Mouse (Mus musculus) skeletal muscle tissue, postnatal 0 days (tissue): ENCODE measurements around the gene Ctdsp1. TPM values are rescaled to one million over a fixed set of nuclear protein-coding genes. Genes with fewer than 3 reads are reported as not detected.

ENCODE experiments used
- microRNA counts: library from miRNA; unstranded; fragments of <30 nt; microRNA quantifications from one replicate; lab custom pipeline; 2015
- microRNA-seq, 2 experiments: library from miRNA; unstranded; fragments of <30 nt; microRNA quantifications; one replicate each; pipeline ENCODE4; 2016
- polyA plus RNA-seq: library from polyadenylated mRNA; unstranded; fragments of >200 nt; fragmentation: Nextera tagmentation; extraction: Ambion mirVana; gene quantifications from 2 replicates; pipeline ENCODE4 v1.2.1, GENCODE M21; 2015

The Ctdsp1 gene
- 45.5 and 48.2 TPM in 2 replicates for polyA plus RNA-seq

GRCm38 (mm10) chr1:74390924-74391748 lies at the start of gene Ctdsp1:
Ctdsp1 (plus strand) TSS chr1:74391509.

GRCm38 (mm10) chr1:74361812-74362211 lies 29.5 kb upstream of the Ctdsp1 start, which contains the start of gene Catip:
Catip (plus strand) TSS chr1:74362108.

GRCm38 (mm10) chr1:74374980-74375379 lies 16.3 kb upstream of the Ctdsp1 start, which contains the start of gene Slc11a1:
Slc11a1 (plus strand) TSS chr1:74375195.

GRCm38 (mm10) chr1:74408589-74409504 lies 17.5 kb downstream of the Ctdsp1 start, which contains the start of gene Vil1:
Vil1 (plus strand) TSS chr1:74409376.

MicroRNAs within 50 kb of the gene (microRNA counts, 519-probe panel; counts per million panel counts)
- 4,623 counts per million, percentile 84 among the panel's probes with 10 or more counts for microRNA mmu-miR-26b (lab: Ali Mortazavi, UCI)

Small RNA genes within 50 kb of the gene (microRNA-seq; reads per million reads assigned to microRNA genes)
- 17,398 to 17,833 reads per million in 2 experiments for gene Mir26b

Other genes with a start within 250 kb of the Ctdsp1 start
- 0.15 and 0.21 TPM in 2 replicates for gene Cxcr2, start 237.5 kb upstream of the Ctdsp1 start, polyA plus RNA-seq
- gene Cxcr1, start 196.9 kb upstream of the Ctdsp1 start, polyA plus RNA-seq: not detected in 2 replicates
- 211 and 255 TPM in 2 replicates for gene Arpc2, start 155.4 kb upstream of the Ctdsp1 start, polyA plus RNA-seq
- gene Gpbar1, start 113.0 kb upstream of the Ctdsp1 start, polyA plus RNA-seq: 0.13 TPM in 1 of 2 replicates, not detected in the other
- gene Aamp, start 106.8 kb upstream of the Ctdsp1 start, polyA plus RNA-seq: 152 and 164 TPM in 2 replicates
- 167 and 186 TPM in 2 replicates for gene Pnkd, start 106.6 kb upstream of the Ctdsp1 start, polyA plus RNA-seq
- gene Tmbim1, start 85.9 kb upstream of the Ctdsp1 start, polyA plus RNA-seq: 62.1 and 64.5 TPM in 2 replicates
- gene Catip, start 29.4 kb upstream of the Ctdsp1 start, polyA plus RNA-seq: 0.60 and 0.67 TPM in 2 replicates
- 2.5 and 4.1 TPM in 2 replicates for gene Slc11a1, start 16.3 kb upstream of the Ctdsp1 start, polyA plus RNA-seq
- gene Vil1, start 17.9 kb downstream of the Ctdsp1 start, polyA plus RNA-seq: 0.11 and 0.13 TPM in 2 replicates
- gene Cnot9, start 114.5 kb downstream of the Ctdsp1 start, polyA plus RNA-seq: 25.0 and 28.0 TPM in 2 replicates
- 21.4 and 22.1 TPM in 2 replicates for gene Plcd4, start 151.4 kb downstream of the Ctdsp1 start, polyA plus RNA-seq
- 8.8 and 10.1 TPM in 2 replicates for gene Usp37, start 152.8 kb downstream of the Ctdsp1 start, polyA plus RNA-seq
- gene Zfp142, start 196.7 kb downstream of the Ctdsp1 start, polyA plus RNA-seq: 3.0 and 3.2 TPM in 2 replicates
- 12.1 and 12.8 TPM in 2 replicates for gene Bcs1l, start 196.8 kb downstream of the Ctdsp1 start, polyA plus RNA-seq
- 18.9 and 22.0 TPM in 2 replicates for gene Rnf25, start 209.9 kb downstream of the Ctdsp1 start, polyA plus RNA-seq
- gene Stk36, start 209.9 kb downstream of the Ctdsp1 start, polyA plus RNA-seq: 1.6 and 1.7 TPM in 2 replicates